Mouse (Mus musculus): ENCODE data around the gene Lrrc47.

DNA sequence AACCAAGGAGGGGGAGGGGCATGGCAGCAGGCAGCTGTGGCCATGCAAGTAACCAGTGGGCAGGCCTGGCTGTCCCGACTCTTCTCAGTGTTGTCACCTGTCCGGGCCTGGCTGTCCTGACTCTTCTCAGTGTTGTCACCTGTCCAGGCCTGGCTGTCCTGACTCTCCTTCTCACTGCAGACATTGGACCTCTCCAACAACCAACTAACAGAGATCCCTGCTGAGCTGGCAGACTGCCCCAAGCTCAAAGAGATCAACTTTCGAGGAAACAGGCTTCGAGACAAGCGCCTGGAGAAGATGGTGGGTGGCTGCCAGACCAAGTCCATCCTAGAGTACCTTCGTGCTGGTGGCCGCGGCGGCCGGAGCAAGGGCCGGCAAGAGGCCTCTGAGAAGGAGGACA is 3.9 kb downstream of the Lrrc47 start:
- no peak for TF ChIP-seq SRF (IDR thresholded peaks at IDR 0.05; ENCODE audit: control insufficient read depth, insufficient read length, low read depth)
- no peak for TF ChIP-seq POLR2A (IDR thresholded peaks at IDR 0.05; ENCODE audit: insufficient read length, low read depth)
- no peak for TF ChIP-seq MYOG (IDR thresholded peaks at IDR 0.05; ENCODE audit: control insufficient read depth in 1 of 3, insufficient read depth in 1 of 3, insufficient read length in 2 of 3, low read depth in 2 of 3)
- TF ChIP-seq CEBPB (IDR thresholded peaks at IDR 0.05; ENCODE audit: insufficient read depth, poor library complexity, severe bottlenecking): no peak
- no peak for TF ChIP-seq TCF3 (IDR thresholded peaks at IDR 0.05; ENCODE audit: insufficient read length, low read depth)
- TF ChIP-seq POLR2AphosphoS2 (IDR thresholded peaks at IDR 0.05; ENCODE audit: insufficient read length, low read depth): no peak
- no peak for TF ChIP-seq REST (IDR thresholded peaks at IDR 0.05; ENCODE audit: insufficient read depth, insufficient read length)
- no peak for TF ChIP-seq MAX (IDR thresholded peaks at IDR 0.05; ENCODE audit: low read depth)
- TF ChIP-seq E2F4 (IDR thresholded peaks at IDR 0.05; ENCODE audit: insufficient read depth): no peak
- TF ChIP-seq MYOD1 (IDR thresholded peaks at IDR 0.05; ENCODE audit: control insufficient read depth in 1 of 3, insufficient read length in 2 of 3, low read depth in 2 of 3): no peak

Measured in myocyte (in vitro differentiated cells).